Mouse (Mus musculus) splenic B cell, adult 2 months (primary cell): ENCODE data around the gene E130114P18Rik.
A peak's percentile ranks its signal among the peaks of the same experiment; 100 is the strongest.

Source experiments
- DNase-seq: peaks from one replicate; pipeline ENCODE4 v3.0.0-alpha.2; 2011; ENCODE audit warnings: low read depth, low spot score
- H3K27me3 ChIP-seq: 2 replicates; pipeline ENCODE4 v1.6.1; 2012; ENCODE audit warnings: mild to moderate bottlenecking, low read length, moderate library complexity, mixed read lengths; ENCODE audit not compliant: control insufficient read depth, poor library complexity, insufficient read depth, severe bottlenecking
- H3K36me3 ChIP-seq: 2 replicates; pipeline ENCODE4 v1.6.1; 2012; ENCODE audit warnings: mild to moderate bottlenecking, low read length, moderate library complexity, mixed read lengths; ENCODE audit not compliant: control insufficient read depth, poor library complexity, insufficient read depth, severe bottlenecking

Gene E130114P18Rik

GRCm38 (mm10) chr4:97786571-97786970, 8.7 kb upstream of the E130114P18Rik start:
- Histone ChIP-seq H3K36me3 (no peaks in the 10 kb centered on the region), H3K27me3 (no peaks in the 10 kb centered on the region)
- no peak for DNase-seq

- H3K27me3 ChIP-seq, result no peaks in the 10 kb centered on the region
- no peaks in the 10 kb centered on the region for H3K36me3 ChIP-seq
- DNase-seq, result no peak
Observed at GRCm38 (mm10) chr4:97785547-97786271, 7.8 kb upstream of the E130114P18Rik start.

GRCm38 (mm10) chr4:97784236-97784635, 6.4 kb upstream of the E130114P18Rik start:
- Histone ChIP-seq H3K27me3 (no peaks in the 10 kb centered on the region), H3K36me3 (no peaks in the 10 kb centered on the region)
- no peak for DNase-seq

GRCm38 (mm10) chr4:97783073-97783879, 5.4 kb upstream of the E130114P18Rik start:
- no peaks in the 10 kb centered on the region for H3K27me3 ChIP-seq
- H3K36me3 ChIP-seq, result no peaks in the 10 kb centered on the region; the same call in 1 of the 2 replicates
- DNase-seq, result no peak

GRCm38 (mm10) chr4:97782497-97782896, 4.6 kb upstream of the E130114P18Rik start:
- Histone ChIP-seq H3K36me3 (no peaks in the 10 kb centered on the region; the same call in 1 of the 2 replicates), H3K27me3 (peaks cover 2% of the 10 kb centered on the region; the same call in 1 of the 2 replicates)
- no peak for DNase-seq

- DNase-seq, result no peak
- Histone ChIP-seq H3K27me3 (peaks cover 4% of the 10 kb centered on the region; the same call in 1 of the 2 replicates), H3K36me3 (no peaks in the 10 kb centered on the region; the same call in 1 of the 2 replicates)
Observed at GRCm38 (mm10) chr4:97782069-97782468, 4.2 kb upstream of the E130114P18Rik start.

- no peak for DNase-seq
- Histone ChIP-seq H3K27me3 (peaks cover 7% of the 10 kb centered on the region; the same call in 1 of the 2 replicates), H3K36me3 (no peaks in the 10 kb centered on the region; the same call in 1 of the 2 replicates)
Observed at GRCm38 (mm10) chr4:97780666-97781435, 3.0 kb upstream of the E130114P18Rik start.

- DNase-seq, result no peak
Observed at GRCm38 (mm10) chr4:97780024-97780423, 2.1 kb upstream of the E130114P18Rik start.

GRCm38 (mm10) chr4:97779003-97779930, 1.4 kb upstream of the E130114P18Rik start:
- Histone ChIP-seq H3K36me3 (no peaks in the 10 kb centered on the region; the same call in 1 of the 2 replicates), H3K27me3 (peaks cover 7% of the 10 kb centered on the region; the same call in 1 of the 2 replicates)
- DNase-seq, result no peak

More at GRCm38 (mm10) chr4:97780024-97780423, 2.1 kb upstream of the E130114P18Rik start:
- H3K36me3 ChIP-seq, result no peaks in the 10 kb centered on the region; the same call in 1 of the 2 replicates
- H3K27me3 ChIP-seq, result peaks cover 7% of the 10 kb centered on the region; the same call in 1 of the 2 replicates

GRCm38 (mm10) chr4:97778211-97779002, 529 bp upstream of the E130114P18Rik start:
- H3K36me3 ChIP-seq, result no peaks in the 10 kb centered on the region; the same call in 1 of the 2 replicates
- peaks cover 7% of the 10 kb centered on the region; the same call in 1 of the 2 replicates for H3K27me3 ChIP-seq
- DNase-seq, result peak; percentile 26

- DNase-seq, result peak; percentile 45
- Histone ChIP-seq H3K27me3 (peaks cover 7% of the 10 kb centered on the region; the same call in 1 of the 2 replicates), H3K36me3 (no peaks in the 10 kb centered on the region; the same call in 1 of the 2 replicates)
Observed at GRCm38 (mm10) chr4:97777081-97777705, 685 bp downstream of the E130114P18Rik start.

GRCm38 (mm10) chr4:97776388-97777080, 1.3 kb downstream of the E130114P18Rik start:
- peaks cover 7% of the 10 kb centered on the region; the same call in 1 of the 2 replicates for H3K27me3 ChIP-seq
- no peak for DNase-seq
- H3K36me3 ChIP-seq, result no peaks in the 10 kb centered on the region; the same call in 1 of the 2 replicates
